Mouse (Mus musculus): ENCODE measurements at regions not wholly inside any gene's neighbourhood (a gene's known extent, or its start where the extent isn't known, plus 50 kb on each side); places are given as distances from the start of the nearest gene placed in this dataset.

DNA sequence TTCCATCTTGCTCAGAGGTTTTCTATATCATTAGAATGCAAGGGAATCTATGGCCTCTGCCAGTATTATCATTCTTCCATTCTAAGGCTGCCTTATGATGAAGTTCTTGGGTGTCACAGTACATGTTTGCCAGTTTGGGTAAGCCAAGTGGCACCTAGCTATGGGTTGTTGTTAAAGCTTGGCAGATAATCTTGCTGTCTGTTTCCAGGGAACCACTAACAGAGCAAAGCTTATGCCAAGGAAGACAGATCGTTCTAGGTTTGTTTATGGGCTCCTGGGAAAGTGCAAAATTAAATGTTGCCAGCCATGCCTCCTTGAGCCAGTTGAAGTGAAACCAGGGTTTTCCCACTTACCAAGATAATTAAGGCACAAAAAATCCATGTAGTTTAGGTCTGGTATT, 292.9 kb upstream of the Cobl start:
- no peak overlapping the region for H3K27ac ChIP-seq (ENCODE audit: insufficient read depth, low read length)
- no peaks in the 10 kb centered on the region for H3K27me3 ChIP-seq (ENCODE audit: control insufficient read depth, insufficient read depth, low read length)
- DNase-seq: no peak
- no peak overlapping the region for H3K4me3 ChIP-seq (replicated peaks; ENCODE audit: insufficient read depth, low read depth, low read length)
- no peaks in the 10 kb centered on the region for H3K4me1 ChIP-seq (ENCODE audit: control insufficient read depth, insufficient read depth, low read length)
- TF ChIP-seq CTCF (IDR thresholded peaks at IDR 0.05; ENCODE audit: borderline replicate concordance, insufficient read depth, low read depth, low read length): no peak
- TF ChIP-seq POLR2A (IDR thresholded peaks at IDR 0.05; ENCODE audit: borderline replicate concordance, insufficient read depth, low read length): no peak
- WGBS: 17% methylated on average over 1 of the region's 1 CpGs

DNA sequence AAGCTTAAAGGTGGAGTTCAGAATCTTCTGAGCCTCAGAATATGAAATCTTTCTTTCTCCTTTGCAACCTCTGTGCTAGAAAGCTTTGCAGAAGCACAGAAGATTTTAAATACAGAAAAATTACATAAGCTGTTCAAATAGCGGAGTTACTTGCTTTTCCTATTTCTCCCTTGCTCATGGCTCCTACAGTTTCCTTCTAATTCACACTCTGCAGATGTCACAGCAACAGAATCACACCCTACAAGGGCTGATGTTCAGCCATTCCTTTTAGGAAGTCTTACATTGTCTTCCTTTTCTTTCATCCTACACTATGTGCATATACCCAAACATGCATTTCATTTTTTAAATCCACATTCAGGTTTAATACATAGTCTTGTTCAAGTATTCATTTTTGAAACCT, 285.3 kb upstream of the Cobl start:
- no peak overlapping the region for H3K27ac ChIP-seq (ENCODE audit: insufficient read depth, low read length)
- TF ChIP-seq CTCF (IDR thresholded peaks at IDR 0.05; ENCODE audit: borderline replicate concordance, insufficient read depth, low read depth, low read length): no peak
- no peak for TF ChIP-seq POLR2A (IDR thresholded peaks at IDR 0.05; ENCODE audit: borderline replicate concordance, insufficient read depth, low read length)
- DNase-seq: no peak
- no peaks in the 10 kb centered on the region for H3K4me1 ChIP-seq (ENCODE audit: control insufficient read depth, insufficient read depth, low read length)
- H3K27me3 ChIP-seq (ENCODE audit: control insufficient read depth, insufficient read depth, low read length): no peaks in the 10 kb centered on the region
- no peak overlapping the region for H3K4me3 ChIP-seq (replicated peaks; ENCODE audit: insufficient read depth, low read depth, low read length)
- 90% methylated on average over 1 of the region's 1 CpGs for WGBS

DNA sequence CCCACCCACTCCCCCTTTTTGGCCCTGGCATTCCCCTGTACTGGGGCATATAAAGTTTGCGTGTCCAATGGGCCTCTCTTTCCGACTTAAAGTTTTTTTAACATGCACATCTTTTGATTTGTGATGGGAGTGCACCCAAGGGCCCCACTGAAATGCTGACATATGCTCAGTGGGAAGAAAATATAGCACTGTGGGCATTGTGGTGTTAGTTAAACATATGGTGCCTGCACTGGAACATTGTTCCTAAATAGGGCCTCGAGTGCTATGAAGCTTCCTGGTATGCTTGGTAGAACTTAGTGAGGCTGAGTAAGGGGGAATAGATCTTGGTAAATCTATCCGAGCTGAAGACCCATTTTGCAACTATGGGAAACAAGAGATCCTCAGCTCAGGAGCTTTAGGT, 284.5 kb upstream of the Cobl start:
- no peak for DNase-seq
- Histone ChIP-seq H3K27ac (ENCODE audit: insufficient read depth, low read length) (no peak overlapping the region), H3K27me3 (ENCODE audit: control insufficient read depth, insufficient read depth, low read length) (no peaks in the 10 kb centered on the region)

DNA sequence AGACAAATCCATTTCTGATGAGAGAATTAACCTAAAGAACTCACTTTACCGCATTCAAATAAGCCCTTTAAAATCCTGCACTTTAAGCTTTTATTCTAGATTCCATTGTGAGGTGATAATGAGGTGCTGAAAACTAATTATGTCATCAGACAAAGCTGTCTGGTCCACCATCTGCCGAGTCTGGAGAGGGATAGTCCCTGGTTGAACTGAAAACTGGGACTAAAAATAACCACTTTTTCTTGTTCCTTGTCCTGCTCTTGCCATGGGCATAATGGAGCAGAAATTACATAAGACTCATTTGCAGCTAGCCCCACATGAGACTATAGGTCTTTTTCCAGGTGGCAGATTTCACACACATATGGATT, 277.4 kb upstream of the Cobl start:
- no peaks in the 10 kb centered on the region for H3K27me3 ChIP-seq (ENCODE audit: control insufficient read depth, insufficient read depth, low read length)
- no peak overlapping the region for H3K27ac ChIP-seq (ENCODE audit: insufficient read depth, low read length)
- WGBS: 26% methylated on average over 2 of the region's 2 CpGs
- peak in 1 of 2 experiments; percentile 42 for DNase-seq
- H3K4me3 ChIP-seq (replicated peaks; ENCODE audit: insufficient read depth, low read depth, low read length): no peak overlapping the region
- no peaks in the 10 kb centered on the region for H3K4me1 ChIP-seq (ENCODE audit: control insufficient read depth, insufficient read depth, low read length)
- TF ChIP-seq POLR2A (IDR thresholded peaks at IDR 0.05; ENCODE audit: borderline replicate concordance, insufficient read depth, low read length) (no peak), CTCF (IDR thresholded peaks at IDR 0.05; ENCODE audit: borderline replicate concordance, insufficient read depth, low read depth, low read length) (no peak)

More for the DNA sequence above, 284.5 kb upstream of the Cobl start:
- Histone ChIP-seq H3K4me1 (ENCODE audit: control insufficient read depth, insufficient read depth, low read length) (no peaks in the 10 kb centered on the region), H3K4me3 (replicated peaks; ENCODE audit: insufficient read depth, low read depth, low read length) (no peak overlapping the region)
- 82% methylated on average over 4 of the region's 4 CpGs for WGBS
- no peak for TF ChIP-seq CTCF (IDR thresholded peaks at IDR 0.05; ENCODE audit: borderline replicate concordance, insufficient read depth, low read depth, low read length)
- no peak for TF ChIP-seq POLR2A (IDR thresholded peaks at IDR 0.05; ENCODE audit: borderline replicate concordance, insufficient read depth, low read length)

DNA sequence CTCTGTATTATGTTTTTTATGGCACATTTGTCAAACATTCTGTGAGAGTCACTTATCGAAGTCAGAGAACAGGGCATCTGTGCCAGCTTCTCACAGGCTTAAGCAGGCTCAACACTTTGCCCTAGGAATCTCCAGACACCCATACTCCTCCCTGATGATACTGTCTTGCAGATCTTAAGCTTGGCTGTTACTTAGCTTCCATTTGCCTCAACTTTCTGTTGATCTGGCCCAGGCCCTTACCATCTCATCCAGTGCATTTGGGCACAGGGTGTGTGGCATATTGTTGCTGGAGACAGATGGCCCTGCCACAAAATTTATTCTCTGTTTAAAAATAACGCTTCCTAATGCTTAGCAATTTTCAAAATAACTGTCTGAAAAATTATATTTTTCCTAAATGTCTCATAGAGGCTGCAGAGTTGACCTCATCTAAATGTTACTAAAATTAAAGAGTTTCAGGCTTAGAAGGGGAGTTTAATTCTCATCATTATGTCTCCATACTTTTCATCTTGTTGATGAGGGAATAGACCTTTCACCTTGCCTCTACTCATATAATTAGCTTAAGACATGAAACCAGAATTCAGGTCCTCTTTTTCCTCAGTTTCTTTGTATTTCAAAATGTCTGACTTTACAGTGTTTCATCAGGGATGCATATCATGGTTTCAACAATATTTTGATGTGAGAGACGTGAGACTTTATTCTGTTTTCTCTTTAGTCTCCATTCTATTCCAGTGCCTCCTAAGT, 276.8 kb upstream of the Cobl start:
- WGBS: 56% methylated on average over 3 of the region's 3 CpGs
- no peak for DNase-seq
- H3K4me1 ChIP-seq (ENCODE audit: control insufficient read depth, insufficient read depth, low read length): no peaks in the 10 kb centered on the region
- H3K27me3 ChIP-seq (ENCODE audit: control insufficient read depth, insufficient read depth, low read length): no peaks in the 10 kb centered on the region
- TF ChIP-seq POLR2A (IDR thresholded peaks at IDR 0.05; ENCODE audit: borderline replicate concordance, insufficient read depth, low read length): no peak
- no peak for TF ChIP-seq CTCF (IDR thresholded peaks at IDR 0.05; ENCODE audit: borderline replicate concordance, insufficient read depth, low read depth, low read length)
- H3K4me3 ChIP-seq (replicated peaks; ENCODE audit: insufficient read depth, low read depth, low read length): no peak overlapping the region
- no peak overlapping the region for H3K27ac ChIP-seq (ENCODE audit: insufficient read depth, low read length)

DNA sequence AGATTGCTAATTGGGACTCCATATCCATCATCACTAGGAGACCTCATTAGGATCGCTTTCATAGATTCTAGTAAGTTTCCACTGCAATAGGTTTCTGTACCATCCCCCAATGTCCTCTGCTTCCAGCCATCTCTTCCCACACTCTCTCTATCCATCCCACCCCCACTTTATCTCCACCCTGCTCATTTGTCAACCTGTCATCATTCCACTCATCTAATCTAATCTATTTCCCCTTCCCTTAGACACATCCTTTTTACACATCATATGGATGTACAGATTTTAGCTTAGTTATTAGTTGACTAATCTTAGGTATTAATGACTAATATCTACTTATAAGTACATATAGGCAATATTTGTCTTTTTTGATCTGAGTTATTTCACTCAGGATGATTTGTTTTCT, 269.5 kb upstream of the Cobl start:
- DNase-seq: no peak
- 94% methylated on average over 1 of the region's 1 CpGs for WGBS
- no peaks in the 10 kb centered on the region for H3K4me1 ChIP-seq (ENCODE audit: control insufficient read depth, insufficient read depth, low read length)
- no peak overlapping the region for H3K27ac ChIP-seq (ENCODE audit: insufficient read depth, low read length)
- TF ChIP-seq CTCF (IDR thresholded peaks at IDR 0.05; ENCODE audit: borderline replicate concordance, insufficient read depth, low read depth, low read length) (no peak), POLR2A (IDR thresholded peaks at IDR 0.05; ENCODE audit: borderline replicate concordance, insufficient read depth, low read length) (no peak)
- no peak overlapping the region for H3K4me3 ChIP-seq (replicated peaks; ENCODE audit: insufficient read depth, low read depth, low read length)
- no peaks in the 10 kb centered on the region for H3K27me3 ChIP-seq (ENCODE audit: control insufficient read depth, insufficient read depth, low read length)

DNA sequence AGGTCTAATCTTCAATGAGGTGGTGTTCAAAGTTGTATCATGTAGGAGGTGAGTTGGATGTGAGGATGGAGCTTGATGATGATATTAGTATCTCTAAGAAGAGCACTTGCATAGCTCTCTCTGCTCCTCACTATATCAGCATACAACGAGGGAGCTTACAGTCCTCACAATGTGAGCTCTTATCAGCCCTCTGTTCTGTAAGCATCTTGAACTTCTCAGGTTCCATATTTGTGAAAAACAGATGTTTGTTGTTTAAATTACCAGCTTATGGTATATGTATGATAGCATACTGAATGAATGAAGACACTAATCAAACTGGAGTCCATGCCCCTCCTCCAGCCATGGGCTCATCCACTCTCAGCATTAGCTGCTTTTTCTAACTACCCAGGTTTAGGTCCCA, 262.5 kb upstream of the Cobl start:
- H3K27ac ChIP-seq (ENCODE audit: insufficient read depth, low read length): no peak overlapping the region
- no peak for DNase-seq
- WGBS: 83% methylated on average over 1 of the region's 1 CpGs
- no peaks in the 10 kb centered on the region for H3K27me3 ChIP-seq (ENCODE audit: control insufficient read depth, insufficient read depth, low read length)
- H3K4me3 ChIP-seq (replicated peaks; ENCODE audit: insufficient read depth, low read depth, low read length): no peak overlapping the region
- no peak for TF ChIP-seq POLR2A (IDR thresholded peaks at IDR 0.05; ENCODE audit: borderline replicate concordance, insufficient read depth, low read length)
- no peak for TF ChIP-seq CTCF (IDR thresholded peaks at IDR 0.05; ENCODE audit: borderline replicate concordance, insufficient read depth, low read depth, low read length)
- H3K4me1 ChIP-seq (ENCODE audit: control insufficient read depth, insufficient read depth, low read length): no peaks in the 10 kb centered on the region

DNA sequence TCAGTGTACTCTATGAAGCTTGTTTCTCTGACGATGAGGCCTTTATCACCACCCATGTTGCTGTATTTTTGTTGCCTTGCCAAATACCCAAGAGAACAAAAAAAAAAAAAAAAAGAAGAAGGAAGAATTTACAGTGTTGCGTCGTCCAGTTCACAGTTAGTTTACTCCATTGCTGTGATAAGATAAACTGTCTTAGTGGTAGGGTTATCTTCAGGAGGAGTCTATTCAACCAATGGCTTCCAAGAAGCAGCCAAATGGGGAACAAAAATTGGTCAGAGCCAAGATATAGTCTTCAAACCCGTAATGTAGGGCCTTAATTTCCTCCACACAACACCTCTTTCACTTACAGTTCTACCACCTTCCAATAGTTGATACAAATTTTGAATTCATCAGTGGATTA, 261.7 kb upstream of the Cobl start:
- Histone ChIP-seq H3K27me3 (ENCODE audit: control insufficient read depth, insufficient read depth, low read length) (no peaks in the 10 kb centered on the region), H3K27ac (ENCODE audit: insufficient read depth, low read length) (no peak overlapping the region), H3K4me1 (ENCODE audit: control insufficient read depth, insufficient read depth, low read length) (no peaks in the 10 kb centered on the region), H3K4me3 (replicated peaks; ENCODE audit: insufficient read depth, low read depth, low read length) (no peak overlapping the region)
- WGBS: 79% methylated on average over 4 of the region's 4 CpGs
- TF ChIP-seq CTCF (IDR thresholded peaks at IDR 0.05; ENCODE audit: borderline replicate concordance, insufficient read depth, low read depth, low read length): no peak
- no peak for TF ChIP-seq POLR2A (IDR thresholded peaks at IDR 0.05; ENCODE audit: borderline replicate concordance, insufficient read depth, low read length)
- no peak for DNase-seq

Measured in cerebellum, adult 2 months (tissue).